Mouse (Mus musculus) ES-Bruce4 (cell line): ENCODE results near the gene Trim44.

ENCODE experiments used
- CTCF ChIP-seq: IDR thresholded peaks from one replicate; pipeline ENCODE4 v1.8.1; 2011; ENCODE audit warnings: low read depth, low read length
- EP300 ChIP-seq: IDR thresholded peaks from 2 replicates; pipeline ENCODE4 v1.6.1; 2011; ENCODE audit warnings: low read depth, low read length; ENCODE audit not compliant: insufficient read depth

DNA sequence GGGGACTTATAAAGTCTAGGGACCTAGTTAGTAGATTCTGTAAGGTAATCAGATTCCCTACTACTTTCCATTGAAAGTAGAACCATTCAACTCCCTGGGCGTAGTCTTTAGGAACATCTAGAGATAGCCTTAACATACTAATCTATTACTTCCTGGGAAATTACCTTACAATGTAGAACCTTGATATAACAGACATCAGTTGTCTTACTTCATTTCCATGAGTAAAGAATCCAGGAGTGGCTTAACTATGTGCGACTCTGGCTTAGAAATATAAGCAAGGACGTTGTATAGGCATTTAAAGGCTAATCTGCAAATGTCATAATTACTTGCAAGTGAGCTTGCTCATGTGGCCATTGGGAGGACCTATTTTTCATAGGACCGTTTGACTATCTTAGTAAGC, 4.3 kb downstream of the Trim44 start:
- TF ChIP-seq EP300 (no peak), CTCF (no peak)
